Mouse (Mus musculus): ENCODE results near the gene Fcna. TPM values are rescaled to one million over a fixed set of nuclear protein-coding genes. Genes with fewer than 3 reads are reported as not detected.

The Fcna gene
- 3.6 and 6.3 TPM in 2 replicates for polyA plus RNA-seq (2015; fragmentation: Nextera tagmentation; extraction: Ambion mirVana)

GRCm38 (mm10) chr2:25627811-25628210 is at the start of gene Fcna:
TSS of gene Fcna (minus strand) at chr2:25628030.
- Histone ChIP-seq H3K9ac (ENCODE audit: low read length) (no peak within 1 kb of the TSS), H3K9me3 (replicated peaks; ENCODE audit: control insufficient read depth, low read length) (no peaks in the 10 kb centered on the region), H3K4me1 (ENCODE audit: control insufficient read depth, insufficient read depth, low read length) (no peaks in the 10 kb centered on the region), H3K4me2 (ENCODE audit: low read depth, low read length) (no peak within 1 kb of the TSS), H3K27ac (ENCODE audit: low read length) (no peak within 1 kb of the TSS), H3K27me3 (ENCODE audit: control insufficient read depth, insufficient read depth, low read length) (no peaks in the 10 kb centered on the region), H3K36me3 (ENCODE audit: control insufficient read depth, insufficient read depth) (no peaks in the 10 kb centered on the region), H3K4me3 (ENCODE audit: low read length) (no peak within 1 kb of the TSS)
- WGBS, result 67% methylated on average over 6 of the region's 6 CpGs
- ATAC-seq (replicated peaks; ENCODE audit: extremely low read depth, insufficient read depth, low FRiP score), result no peak

GRCm38 (mm10) chr2:25676486-25676885 is 48.7 kb upstream of the Fcna start, which contains the start of gene Lcn6:
TSS of gene Lcn6 (plus strand) at chr2:25676786.
- Histone ChIP-seq H3K36me3 (ENCODE audit: control insufficient read depth, insufficient read depth) (no peaks in the 10 kb centered on the region), H3K9me3 (replicated peaks; ENCODE audit: control insufficient read depth, low read length) (no peaks in the 10 kb centered on the region), H3K27me3 (ENCODE audit: control insufficient read depth, insufficient read depth, low read length) (no peaks in the 10 kb centered on the region), H3K4me2 (ENCODE audit: low read depth, low read length) (no peak within 1 kb of the TSS), H3K27ac (ENCODE audit: low read length) (no peak within 1 kb of the TSS), H3K9ac (ENCODE audit: low read length) (no peak within 1 kb of the TSS), H3K4me3 (ENCODE audit: low read length) (no peak within 1 kb of the TSS), H3K4me1 (ENCODE audit: control insufficient read depth, insufficient read depth, low read length) (no peaks in the 10 kb centered on the region)
- ATAC-seq (replicated peaks; ENCODE audit: extremely low read depth, insufficient read depth, low FRiP score), result no peak
- 83% methylated on average over 3 of the region's 3 CpGs for WGBS

- no peak overlapping the region for H3K4me3 ChIP-seq (ENCODE audit: low read length)
- no peak overlapping the region for H3K9ac ChIP-seq (ENCODE audit: low read length)
- no peaks in the 10 kb centered on the region for H3K27me3 ChIP-seq (ENCODE audit: control insufficient read depth, insufficient read depth, low read length)
- no peaks in the 10 kb centered on the region for H3K36me3 ChIP-seq (ENCODE audit: control insufficient read depth, insufficient read depth)
- H3K9me3 ChIP-seq (replicated peaks; ENCODE audit: control insufficient read depth, low read length), result no peaks in the 10 kb centered on the region
- ATAC-seq (replicated peaks; ENCODE audit: extremely low read depth, insufficient read depth, low FRiP score), result no peak
- no peak overlapping the region for H3K27ac ChIP-seq (ENCODE audit: low read length)
- no peak overlapping the region for H3K4me2 ChIP-seq (ENCODE audit: low read depth, low read length)
- WGBS, result 56% methylated on average over 1 of the region's 1 CpGs
- no peaks in the 10 kb centered on the region for H3K4me1 ChIP-seq (ENCODE audit: control insufficient read depth, insufficient read depth, low read length)
These were observed 38.7 kb upstream of the Fcna start for GRCm38 (mm10) chr2:25666516-25666915.

- no peak overlapping the region for H3K4me2 ChIP-seq (ENCODE audit: low read depth, low read length)
- no peaks in the 10 kb centered on the region for H3K36me3 ChIP-seq (ENCODE audit: control insufficient read depth, insufficient read depth)
- H3K9me3 ChIP-seq (replicated peaks; ENCODE audit: control insufficient read depth, low read length), result no peaks in the 10 kb centered on the region
- no peak overlapping the region for H3K9ac ChIP-seq (ENCODE audit: low read length)
- WGBS, result 68% methylated on average over 5 of the region's 5 CpGs
- H3K27me3 ChIP-seq (ENCODE audit: control insufficient read depth, insufficient read depth, low read length), result no peaks in the 10 kb centered on the region
- no peak for ATAC-seq (replicated peaks; ENCODE audit: extremely low read depth, insufficient read depth, low FRiP score)
- H3K4me3 ChIP-seq (ENCODE audit: low read length), result no peak overlapping the region
- H3K4me1 ChIP-seq (ENCODE audit: control insufficient read depth, insufficient read depth, low read length), result no peaks in the 10 kb centered on the region
- H3K27ac ChIP-seq (ENCODE audit: low read length), result no peak overlapping the region
These were observed 36.3 kb upstream of the Fcna start for GRCm38 (mm10) chr2:25664125-25664524.

GRCm38 (mm10) chr2:25663511-25663910 is 35.7 kb upstream of the Fcna start:
- Histone ChIP-seq H3K9ac (ENCODE audit: low read length) (no peak overlapping the region), H3K27ac (ENCODE audit: low read length) (no peak overlapping the region), H3K27me3 (ENCODE audit: control insufficient read depth, insufficient read depth, low read length) (no peaks in the 10 kb centered on the region), H3K4me1 (ENCODE audit: control insufficient read depth, insufficient read depth, low read length) (no peaks in the 10 kb centered on the region), H3K4me3 (ENCODE audit: low read length) (no peak overlapping the region), H3K36me3 (ENCODE audit: control insufficient read depth, insufficient read depth) (no peaks in the 10 kb centered on the region), H3K4me2 (ENCODE audit: low read depth, low read length) (no peak overlapping the region), H3K9me3 (replicated peaks; ENCODE audit: control insufficient read depth, low read length) (no peaks in the 10 kb centered on the region)
- WGBS, result 57% methylated on average over 1 of the region's 1 CpGs
- ATAC-seq (replicated peaks; ENCODE audit: extremely low read depth, insufficient read depth, low FRiP score), result no peak

GRCm38 (mm10) chr2:25661245-25661970 is 33.6 kb upstream of the Fcna start:
- Histone ChIP-seq H3K4me2 (ENCODE audit: low read depth, low read length) (no peak overlapping the region), H3K9me3 (replicated peaks; ENCODE audit: control insufficient read depth, low read length) (no peaks in the 10 kb centered on the region), H3K27me3 (ENCODE audit: control insufficient read depth, insufficient read depth, low read length) (no peaks in the 10 kb centered on the region), H3K9ac (ENCODE audit: low read length) (no peak overlapping the region), H3K4me1 (ENCODE audit: control insufficient read depth, insufficient read depth, low read length) (no peaks in the 10 kb centered on the region), H3K27ac (ENCODE audit: low read length) (no peak overlapping the region), H3K36me3 (ENCODE audit: control insufficient read depth, insufficient read depth) (no peaks in the 10 kb centered on the region), H3K4me3 (ENCODE audit: low read length) (no peak overlapping the region)
- WGBS, result 76% methylated on average over 6 of the region's 6 CpGs
- no peak for ATAC-seq (replicated peaks; ENCODE audit: extremely low read depth, insufficient read depth, low FRiP score)

- H3K36me3 ChIP-seq (ENCODE audit: control insufficient read depth, insufficient read depth), result no peaks in the 10 kb centered on the region
- no peak overlapping the region for H3K4me3 ChIP-seq (ENCODE audit: low read length)
- H3K27me3 ChIP-seq (ENCODE audit: control insufficient read depth, insufficient read depth, low read length), result 0 out of 2 replicates have a peak, but pooled peaks cover 3% of the 10 kb centered on the region
- no peak overlapping the region for H3K27ac ChIP-seq (ENCODE audit: low read length)
- ATAC-seq (replicated peaks; ENCODE audit: extremely low read depth, insufficient read depth, low FRiP score), result no peak; the same call in 1 of the 2 replicates
- WGBS, result 78% methylated on average over 8 of the region's 8 CpGs
- H3K9me3 ChIP-seq (replicated peaks; ENCODE audit: control insufficient read depth, low read length), result no peaks in the 10 kb centered on the region
- no peak overlapping the region for H3K9ac ChIP-seq (ENCODE audit: low read length)
- H3K4me1 ChIP-seq (ENCODE audit: control insufficient read depth, insufficient read depth, low read length), result no peaks in the 10 kb centered on the region
- H3K4me2 ChIP-seq (ENCODE audit: low read depth, low read length), result no peak overlapping the region
These were observed 32.4 kb upstream of the Fcna start for GRCm38 (mm10) chr2:25660279-25660678.

GRCm38 (mm10) chr2:25657652-25658051 is 29.8 kb upstream of the Fcna start, which contains the start of gene Lcn5:
TSS of gene Lcn5 (plus strand) at chr2:25657952.
- H3K27ac ChIP-seq (ENCODE audit: low read length), result no peak within 1 kb of the TSS
- H3K27me3 ChIP-seq (ENCODE audit: control insufficient read depth, insufficient read depth, low read length), result 0 out of 2 replicates have a peak, but pooled peaks cover 3% of the 10 kb centered on the region
- H3K4me3 ChIP-seq (ENCODE audit: low read length), result no peak within 1 kb of the TSS
- H3K9ac ChIP-seq (ENCODE audit: low read length), result no peak within 1 kb of the TSS
- H3K9me3 ChIP-seq (replicated peaks; ENCODE audit: control insufficient read depth, low read length), result no peaks in the 10 kb centered on the region
- no peaks in the 10 kb centered on the region for H3K36me3 ChIP-seq (ENCODE audit: control insufficient read depth, insufficient read depth)
- no peak for ATAC-seq (replicated peaks; ENCODE audit: extremely low read depth, insufficient read depth, low FRiP score)
- H3K4me1 ChIP-seq (ENCODE audit: control insufficient read depth, insufficient read depth, low read length), result no peaks in the 10 kb centered on the region
- H3K4me2 ChIP-seq (ENCODE audit: low read depth, low read length), result no peak within 1 kb of the TSS

- H3K36me3 ChIP-seq (ENCODE audit: control insufficient read depth, insufficient read depth), result no peaks in the 10 kb centered on the region
- no peaks in the 10 kb centered on the region for H3K4me1 ChIP-seq (ENCODE audit: control insufficient read depth, insufficient read depth, low read length)
- H3K9me3 ChIP-seq (replicated peaks; ENCODE audit: control insufficient read depth, low read length), result no peaks in the 10 kb centered on the region
- no peak overlapping the region for H3K27ac ChIP-seq (ENCODE audit: low read length)
- H3K4me2 ChIP-seq (ENCODE audit: low read depth, low read length), result no peak overlapping the region
- ATAC-seq (replicated peaks; ENCODE audit: extremely low read depth, insufficient read depth, low FRiP score), result no peak
- no peak overlapping the region for H3K9ac ChIP-seq (ENCODE audit: low read length)
- H3K27me3 ChIP-seq (ENCODE audit: control insufficient read depth, insufficient read depth, low read length), result 0 out of 2 replicates have a peak, but pooled peaks cover 3% of the 10 kb centered on the region
- H3K4me3 ChIP-seq (ENCODE audit: low read length), result no peak overlapping the region
- WGBS, result 71% methylated on average over 4 of the region's 4 CpGs
These were observed 29.4 kb upstream of the Fcna start for GRCm38 (mm10) chr2:25657246-25657645.

Measured in heart, embryonic 16.5 days (tissue).